Mouse (Mus musculus) CD8-positive naive resting alpha-beta T cell, adult 2 months (primary cell): ENCODE results near the gene Tmem150c.

ENCODE experiments used
- DNase-seq, 2 experiments: peaks; one replicate each; pipeline ENCODE4 v3.0.0; 2022; ENCODE audit warnings: low read depth in 2 of 2, low spot score in 2 of 2

The Tmem150c gene

DNA sequence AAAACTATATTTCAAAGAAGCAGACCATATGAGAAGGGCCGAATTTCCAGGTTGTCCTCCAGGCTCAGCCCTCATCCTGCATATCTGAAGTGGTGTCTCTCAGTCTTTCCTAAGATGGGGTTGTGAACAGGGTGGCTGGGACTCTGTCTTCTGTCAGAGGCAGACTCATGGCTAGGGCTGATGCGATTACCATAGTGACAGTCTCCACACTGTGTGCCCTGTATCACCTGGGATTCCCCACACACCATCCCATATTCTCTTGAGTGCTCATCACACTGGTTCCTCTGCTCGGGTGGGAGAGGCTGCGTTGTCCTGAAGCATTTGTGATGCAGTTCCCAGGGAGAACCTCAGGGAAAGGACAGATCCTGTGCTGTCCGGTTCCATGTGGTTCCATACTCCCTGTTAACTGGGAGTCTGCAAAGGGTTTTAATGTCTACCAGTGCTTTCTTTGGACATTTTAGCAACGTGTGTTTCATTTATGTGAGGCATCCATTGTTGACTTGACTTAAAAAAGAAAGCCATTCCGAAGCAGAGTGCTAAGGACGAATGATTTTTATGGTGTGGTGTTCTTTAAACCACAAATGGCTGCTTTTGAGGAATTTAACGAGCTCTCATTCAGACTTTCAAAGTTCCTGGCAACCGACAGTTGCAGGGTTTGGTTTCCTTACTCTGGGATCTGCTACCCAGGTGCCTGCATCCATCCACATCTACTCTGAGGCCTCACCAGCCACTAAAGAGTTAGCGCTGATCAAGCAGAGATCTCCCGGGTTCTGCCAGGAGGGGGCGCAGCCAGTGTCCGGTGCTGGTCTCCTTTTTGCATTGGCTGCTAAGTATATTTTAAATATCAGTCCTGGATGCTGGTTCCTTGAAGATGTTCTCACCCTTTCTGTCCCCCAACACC, 7.2 kb upstream of the Tmem150c start:
- no peak for DNase-seq

DNA sequence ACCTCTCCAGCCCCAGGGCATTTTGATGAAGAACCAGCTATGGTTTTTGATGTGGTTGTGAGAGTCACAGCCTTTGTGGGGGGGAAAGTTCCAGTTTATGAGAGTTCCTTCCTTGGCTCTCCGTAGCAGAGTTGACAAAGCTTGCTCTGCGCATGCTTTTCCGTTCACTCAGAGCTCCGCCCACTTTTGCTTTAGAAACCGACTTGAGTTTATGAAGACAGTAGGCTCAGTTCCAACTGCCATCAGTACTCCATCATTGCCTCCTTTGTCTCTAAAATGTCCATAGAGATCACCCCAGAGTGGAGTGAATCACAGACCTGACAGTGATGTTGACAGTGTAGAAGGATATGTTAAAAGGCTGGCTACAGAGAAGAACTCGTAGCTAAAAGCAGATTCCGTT, 3.8 kb upstream of the Tmem150c start:
- DNase-seq = no peak

GRCm38 (mm10) chr5:100162857-100163256, 3.2 kb upstream of the Tmem150c start:
- DNase-seq = no peak

- DNase-seq = no peak
Observed at GRCm38 (mm10) chr5:100162053-100162452, 2.4 kb upstream of the Tmem150c start.

DNA sequence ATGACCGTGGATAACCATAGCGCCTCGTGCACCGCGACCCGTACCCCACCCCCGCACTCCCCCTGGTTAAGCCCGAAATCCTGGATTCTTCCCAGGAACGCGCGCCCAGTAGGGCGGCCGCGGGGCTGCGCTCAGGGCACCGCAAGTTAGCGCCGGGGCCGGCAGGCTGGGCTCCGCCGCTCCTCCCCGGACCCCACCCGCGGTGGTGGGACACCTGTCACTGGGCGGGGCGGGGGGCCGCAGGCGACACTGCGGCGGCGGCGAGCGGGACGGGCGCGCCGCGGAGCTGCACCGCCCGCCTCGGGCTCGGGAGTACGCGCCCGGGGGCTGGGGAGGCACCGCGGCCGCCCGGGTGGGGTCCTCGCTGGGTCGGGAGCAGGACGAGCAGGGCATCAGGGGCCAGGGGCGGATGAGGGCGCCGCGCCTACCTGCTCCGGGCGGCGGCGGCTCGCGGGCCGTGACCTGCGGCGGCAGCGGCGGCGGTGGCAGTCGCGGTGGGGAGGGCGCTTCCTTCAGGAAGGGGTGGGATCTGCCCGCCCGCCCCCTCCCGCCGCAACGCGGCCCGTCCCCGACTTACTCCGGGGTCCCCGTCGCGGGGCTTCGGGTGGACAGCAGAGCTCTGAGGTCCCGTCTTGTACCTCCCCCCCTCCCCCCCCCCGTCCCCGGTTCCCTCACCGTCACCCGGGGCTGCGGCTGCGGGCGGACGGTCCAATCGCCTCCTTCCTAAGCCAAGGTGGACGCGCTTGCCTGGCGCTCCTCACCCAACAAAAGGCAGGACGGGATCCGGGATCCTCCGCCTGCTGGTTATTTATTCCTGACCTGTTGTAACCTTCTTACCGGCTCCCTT, 594 bp downstream of the Tmem150c start:
- no peak for DNase-seq

DNA sequence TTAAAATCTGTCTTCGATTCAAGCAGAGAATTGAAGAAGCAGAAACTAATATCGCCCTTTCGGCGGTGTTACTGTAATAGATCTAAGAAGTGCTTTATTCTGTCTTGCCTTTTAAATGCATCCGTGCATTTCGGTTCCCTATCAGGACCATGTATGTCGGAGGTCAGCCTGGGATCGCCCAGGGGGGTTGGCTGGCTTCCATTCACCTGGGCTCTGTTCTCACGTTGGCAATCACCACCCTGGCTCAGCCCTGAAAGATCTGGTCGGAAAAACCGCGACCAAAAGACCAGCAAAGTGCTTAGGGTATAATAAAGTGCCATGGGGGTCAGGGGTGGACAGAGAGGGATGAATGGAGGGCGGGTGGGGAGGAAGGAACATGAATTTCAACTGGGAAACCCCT, 1.3 kb downstream of the Tmem150c start:
- DNase-seq = no peak

DNA sequence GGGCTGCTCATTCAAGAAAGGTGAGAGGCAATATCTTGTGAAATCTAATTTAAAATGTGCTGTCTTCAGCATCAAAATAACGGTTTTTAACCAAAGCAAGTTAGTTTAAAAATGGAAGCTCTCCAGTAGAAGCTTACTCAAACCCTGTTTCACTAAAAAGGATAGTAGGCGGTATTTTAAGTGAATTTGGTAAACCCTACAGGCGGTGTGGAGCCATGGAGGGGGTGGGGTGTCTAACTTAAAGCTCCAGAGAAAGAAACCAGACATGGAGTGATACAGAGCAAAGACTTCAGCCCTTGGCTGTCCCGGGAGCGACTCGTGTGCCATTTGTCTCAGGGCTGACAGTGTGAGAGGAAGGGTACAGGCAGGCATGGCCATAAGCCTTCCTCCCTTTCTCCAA, 4.0 kb downstream of the Tmem150c start:
- no peak for DNase-seq

- DNase-seq = no peak
Observed at GRCm38 (mm10) chr5:100149967-100150366, 9.6 kb downstream of the Tmem150c start.

DNA sequence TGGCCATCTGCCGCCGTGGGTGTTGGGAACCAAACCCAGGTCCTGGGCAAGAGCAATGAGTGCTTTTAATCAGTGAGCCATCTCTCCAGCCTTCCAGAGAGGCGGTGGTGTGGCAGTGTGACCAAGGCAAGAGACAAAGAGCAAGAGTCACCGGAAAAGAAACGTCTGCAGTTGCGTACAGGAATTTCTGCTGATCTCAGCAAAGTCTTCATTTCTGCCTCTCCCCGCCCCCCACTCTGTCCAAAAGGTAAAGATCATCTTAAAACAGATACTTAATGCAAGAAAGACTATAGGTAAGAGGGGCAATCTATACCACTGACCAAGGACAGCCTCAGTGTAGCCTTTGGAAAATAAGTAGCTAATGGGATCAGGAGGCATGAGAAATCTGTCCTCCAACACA, 14.8 kb downstream of the Tmem150c start:
- DNase-seq = no peak

GRCm38 (mm10) chr5:100127283-100127682, 32.3 kb downstream of the Tmem150c start:
- no peak for DNase-seq

- DNase-seq = no peak
Observed at GRCm38 (mm10) chr5:100125409-100126123, 34.0 kb downstream of the Tmem150c start.

DNA sequence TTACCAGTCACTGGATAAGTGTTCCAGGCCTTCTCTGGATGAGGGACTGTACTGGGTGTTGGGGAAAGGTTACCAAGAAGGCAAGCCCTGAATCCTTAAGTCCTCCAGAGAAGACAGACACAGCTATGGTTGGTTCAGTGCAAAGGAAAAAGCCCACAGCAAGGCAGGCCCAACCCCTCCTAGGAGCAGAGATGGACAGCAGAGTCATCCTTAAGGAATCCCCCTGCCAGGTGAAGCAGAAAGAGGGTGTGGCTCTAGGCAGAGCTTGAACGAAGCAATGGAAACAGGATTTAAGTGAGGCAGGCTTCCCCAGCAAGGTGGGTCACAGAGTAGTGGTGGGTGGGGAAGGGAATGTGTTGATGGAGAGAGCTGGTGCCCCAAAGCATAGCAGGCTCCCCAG, 35.1 kb downstream of the Tmem150c start:
- no peak for DNase-seq

GRCm38 (mm10) chr5:100123283-100123682, 36.3 kb downstream of the Tmem150c start:
- DNase-seq = no peak

DNA sequence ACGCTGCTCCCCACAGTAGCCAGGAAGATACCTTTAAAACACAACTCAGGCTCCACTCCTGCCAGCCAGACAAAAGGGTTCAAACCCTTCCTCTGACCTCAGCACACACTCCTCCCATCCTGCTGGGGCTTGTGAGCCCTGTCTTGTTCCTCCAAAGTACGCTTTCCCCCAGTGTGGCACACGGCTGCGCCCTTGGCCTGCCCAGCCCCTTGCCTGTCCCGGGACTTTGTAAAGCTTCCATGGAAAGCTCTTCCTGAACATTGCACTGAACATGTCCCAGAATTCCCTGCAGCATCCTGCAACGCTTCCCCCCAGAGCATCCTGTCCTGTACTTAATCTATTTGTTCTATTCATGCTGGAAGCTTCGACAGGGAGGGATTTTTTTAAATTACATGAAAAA, 38.4 kb downstream of the Tmem150c start:
- no peak for DNase-seq

DNA sequence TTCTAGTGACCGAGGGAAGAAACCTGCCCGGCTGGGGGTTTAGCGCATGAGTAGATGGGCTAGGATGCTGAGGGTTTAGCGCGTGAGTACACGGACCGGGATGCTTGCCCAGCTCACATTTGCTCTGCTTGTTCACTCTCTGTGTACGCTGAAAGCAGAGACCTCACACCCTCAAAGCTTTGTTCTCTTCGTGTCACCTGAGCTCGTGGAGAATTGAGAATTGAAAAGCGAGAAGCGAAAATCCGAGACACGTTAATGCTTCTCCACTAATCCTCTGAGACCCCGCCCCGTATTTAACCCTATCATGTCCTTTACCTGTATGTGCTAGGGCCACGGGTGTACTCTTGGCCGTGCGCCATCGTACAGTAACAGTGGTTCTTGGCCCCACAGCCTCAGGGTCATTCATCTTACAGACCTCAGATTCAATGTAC, 38.9 kb downstream of the Tmem150c start:
- DNase-seq = no peak

GRCm38 (mm10) chr5:100119331-100119730, 40.3 kb downstream of the Tmem150c start:
- DNase-seq = no peak

DNA sequence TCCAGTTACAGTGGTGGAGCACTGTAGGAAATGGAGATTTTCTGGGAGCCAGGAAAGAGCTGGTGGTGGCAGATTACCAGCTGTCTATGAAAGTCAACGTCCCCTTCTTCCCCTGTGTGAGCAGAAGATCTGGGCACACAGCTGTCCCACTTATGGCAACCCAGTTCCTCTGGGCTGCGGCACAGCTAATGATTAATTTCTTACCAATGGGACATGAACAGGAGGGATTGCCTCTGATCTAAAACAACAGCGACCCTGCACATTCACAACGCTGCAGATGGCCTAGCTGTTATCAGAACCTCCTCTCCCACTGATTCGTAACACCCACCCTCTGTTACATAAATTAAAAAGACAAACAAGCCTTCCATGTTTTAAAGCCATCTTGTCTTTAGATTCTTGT, 46.2 kb downstream of the Tmem150c start:
- no peak for DNase-seq

GRCm38 (mm10) chr5:100110581-100110980, 49.0 kb downstream of the Tmem150c start:
- no peak for DNase-seq

- DNase-seq = no peak
Observed at GRCm38 (mm10) chr5:100109543-100110282, 49.9 kb downstream of the Tmem150c start.

GRCm38 (mm10) chr5:100108866-100109265, 50.7 kb downstream of the Tmem150c start:
- DNase-seq = no peak

DNA sequence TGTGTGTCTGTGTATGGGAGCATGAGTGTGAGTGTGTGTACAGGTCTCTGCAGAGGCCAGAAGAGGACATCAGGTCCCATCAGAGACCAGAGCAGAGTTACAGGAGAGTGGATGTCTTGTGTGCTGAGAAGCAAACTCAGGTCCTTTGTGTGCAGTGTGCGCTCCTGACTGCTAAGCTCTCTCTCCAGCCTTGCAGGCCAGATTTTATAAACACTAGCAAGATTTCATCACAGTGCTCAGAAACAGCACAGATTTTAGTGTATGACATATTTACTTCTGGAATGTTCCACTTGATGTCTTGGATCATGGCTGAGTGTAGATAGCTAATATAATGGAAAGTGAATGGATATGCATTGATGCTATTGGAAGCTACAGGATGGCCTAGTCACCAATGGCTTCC, 57.2 kb downstream of the Tmem150c start:
- no peak for DNase-seq
